Mouse (Mus musculus) embryonic facial prominence, embryonic 11.5 days (tissue): Measurements from ENCODE around the gene Mmp2. TPM values are rescaled to one million over a fixed set of nuclear protein-coding genes. Genes with fewer than 3 reads are reported as not detected.
"Not testable (repeated sequence)": the region's sequence is repeated elsewhere in the genome, so short reads cannot be mapped to it uniquely, and the experiment has no call there.

Experiments used
- ATAC-seq: fragments of 200-750 bp; cut with Nextera tagmentation; replicated peaks from 2 replicates; pipeline ENCODE4 v1.8.0; 2017; ENCODE audit warnings: low read depth; ENCODE audit not compliant: insufficient number of reproducible peaks, low FRiP score, low TSS enrichment
- DNase-seq: peaks from one replicate; pipeline ENCODE4 v3.0.0-alpha.2; 2015; ENCODE audit warnings: low spot score
- H3K27ac ChIP-seq: fragments of 300-500 bp; sonication (generic); replicated peaks from 2 replicates; pipeline ENCODE4 v1.5.1; 2014; ENCODE audit warnings: mild to moderate bottlenecking, low read depth, low read length, control low read depth
- H3K27me3 ChIP-seq: fragments of 300-500 bp; sonication (generic); 2 replicates; pipeline ENCODE4 v1.6.1; 2014; ENCODE audit warnings: mild to moderate bottlenecking, low read length, moderate library complexity, mixed read lengths; ENCODE audit not compliant: control insufficient read depth, insufficient read depth
- H3K36me3 ChIP-seq: fragments of 300-500 bp; sonication (generic); replicated peaks from 2 replicates; pipeline ENCODE4 v1.6.1; 2014; ENCODE audit warnings: low read depth, mild to moderate bottlenecking, low read length, moderate library complexity, mixed read lengths; ENCODE audit not compliant: control insufficient read depth, insufficient read depth
- H3K4me1 ChIP-seq: fragments of 300-500 bp; sonication (generic); 2 replicates; pipeline ENCODE4 v1.6.1; 2014; ENCODE audit warnings: low read length, mixed read lengths; ENCODE audit not compliant: control insufficient read depth, insufficient read depth
- H3K4me2 ChIP-seq: fragments of 300-500 bp; sonication (generic); 2 replicates; pipeline ENCODE4 v1.6.1; 2014; ENCODE audit warnings: low read depth, mild to moderate bottlenecking, control low read depth, low read length, moderate library complexity
- H3K4me3 ChIP-seq: fragments of 300-500 bp; sonication (generic); 2 replicates; pipeline ENCODE4 v1.5.1; 2014; ENCODE audit warnings: low read depth, low read length, control low read depth
- H3K9ac ChIP-seq: fragments of 300-500 bp; sonication (generic); replicated peaks from 2 replicates; pipeline ENCODE4 v1.6.1; 2014; ENCODE audit warnings: mild to moderate bottlenecking, control low read depth, low read length
- H3K9me3 ChIP-seq: fragments of 300-500 bp; sonication (generic); replicated peaks from 2 replicates; pipeline ENCODE4 v1.6.1; 2016; ENCODE audit warnings: mild to moderate bottlenecking, low read length, inconsistent platforms, mixed read lengths; ENCODE audit not compliant: control insufficient read depth
- WGBS: fragments of 180-500 bp; shearing (Covaris S2); extraction: QIAGEN DNeasy Blood & Tissue Kit; methylation state at CpG from one replicate; pipeline ENCODE4 v1.1.7; 2014; 5-methylcytosine and 5-hydroxymethylcytosine counted together
- polyA plus RNA-seq: library from polyadenylated mRNA; unstranded; fragments of >200 nt; fragmentation: Nextera tagmentation; extraction: Ambion mirVana; gene quantifications from 2 replicates; pipeline ENCODE4 v1.2.1, GENCODE M21; 2014

Gene Mmp2
- polyA plus RNA-seq, 1 experiment from 2014 or later: 177 TPM

GRCm38 (mm10) chr8:92892216-92892615 lies 65.1 kb downstream of the Mmp2 start:
- 73% methylated on average over 3 of the region's 3 CpGs for WGBS

GRCm38 (mm10) chr8:92893870-92894269 lies 66.8 kb downstream of the Mmp2 start:
- H3K36me3 ChIP-seq: no peaks in the 10 kb centered on the region
- 45% methylated on average over 2 of the region's 2 CpGs for WGBS
- no peak overlapping the region for H3K4me2 ChIP-seq
- H3K4me3 ChIP-seq: no peak overlapping the region
- DNase-seq (peak; percentile 11), ATAC-seq (no peak)
- no peaks in the 10 kb centered on the region for H3K4me1 ChIP-seq
- H3K27me3 ChIP-seq: no peaks in the 10 kb centered on the region
- H3K27ac ChIP-seq: no peak overlapping the region
- H3K9me3 ChIP-seq: no peaks in the 10 kb centered on the region
- no peak overlapping the region for H3K9ac ChIP-seq

More at GRCm38 (mm10) chr8:92892216-92892615, 65.1 kb downstream of the Mmp2 start:
- not testable (repeated sequence) for H3K4me2 ChIP-seq, H3K27ac ChIP-seq, H3K4me1 ChIP-seq, H3K36me3 ChIP-seq, H3K27me3 ChIP-seq, H3K9ac ChIP-seq, ATAC-seq, H3K4me3 ChIP-seq, H3K9me3 ChIP-seq, DNase-seq

GRCm38 (mm10) chr8:92895053-92895452 lies 68.0 kb downstream of the Mmp2 start:
- no peaks in the 10 kb centered on the region for H3K9me3 ChIP-seq
- no peak for DNase-seq
- no peaks in the 10 kb centered on the region for H3K36me3 ChIP-seq
- no peaks in the 10 kb centered on the region for H3K4me1 ChIP-seq
- H3K27ac ChIP-seq: no peak overlapping the region
- WGBS: 88% methylated on average over 7 of the region's 7 CpGs
- H3K4me2 ChIP-seq: no peak overlapping the region
- no peaks in the 10 kb centered on the region for H3K27me3 ChIP-seq
- no peak for ATAC-seq
- no peak overlapping the region for H3K4me3 ChIP-seq
- H3K9ac ChIP-seq: no peak overlapping the region

GRCm38 (mm10) chr8:92896056-92896455 lies 69.0 kb downstream of the Mmp2 start:
- Histone ChIP-seq H3K4me2 (no peak overlapping the region), H3K9me3 (no peaks in the 10 kb centered on the region), H3K27me3 (no peaks in the 10 kb centered on the region), H3K27ac (no peak overlapping the region), H3K4me1 (no peaks in the 10 kb centered on the region), H3K9ac (no peak overlapping the region), H3K36me3 (no peaks in the 10 kb centered on the region), H3K4me3 (no peak overlapping the region)
- no peak for ATAC-seq
- WGBS: 46% methylated on average over 1 of the region's 1 CpGs
- no peak for DNase-seq

- no peak for DNase-seq
- Histone ChIP-seq H3K4me1 (no peaks in the 10 kb centered on the region), H3K4me3 (no peak overlapping the region), H3K27me3 (no peaks in the 10 kb centered on the region), H3K4me2 (no peak overlapping the region), H3K27ac (no peak overlapping the region), H3K36me3 (no peaks in the 10 kb centered on the region), H3K9me3 (no peaks in the 10 kb centered on the region), H3K9ac (no peak overlapping the region)
- 77% methylated on average over 5 of the region's 5 CpGs for WGBS
- ATAC-seq: no peak
These were observed 69.5 kb downstream of the Mmp2 start for GRCm38 (mm10) chr8:92896611-92897010.

- H3K27ac ChIP-seq: no peak overlapping the region
- H3K9ac ChIP-seq: no peak overlapping the region
- ATAC-seq: no peak
- no peaks in the 10 kb centered on the region for H3K4me1 ChIP-seq
- no peaks in the 10 kb centered on the region for H3K27me3 ChIP-seq
- no peak overlapping the region for H3K4me3 ChIP-seq
- no peak overlapping the region for H3K4me2 ChIP-seq
- 86% methylated on average over 4 of the region's 4 CpGs for WGBS
- DNase-seq: no peak
- no peaks in the 10 kb centered on the region for H3K36me3 ChIP-seq
- no peaks in the 10 kb centered on the region for H3K9me3 ChIP-seq
These were observed 70.7 kb downstream of the Mmp2 start for GRCm38 (mm10) chr8:92897794-92898193.

- Histone ChIP-seq H3K27ac (no peak overlapping the region), H3K9me3 (no peaks in the 10 kb centered on the region), H3K36me3 (no peaks in the 10 kb centered on the region), H3K27me3 (no peaks in the 10 kb centered on the region), H3K9ac (no peak overlapping the region), H3K4me3 (no peak overlapping the region), H3K4me2 (no peak overlapping the region), H3K4me1 (no peaks in the 10 kb centered on the region)
- ATAC-seq: no peak
- DNase-seq: no peak
- 83% methylated on average over 9 of the region's 9 CpGs for WGBS
These were observed 72.5 kb downstream of the Mmp2 start for GRCm38 (mm10) chr8:92899590-92899989.

- Histone ChIP-seq H3K27me3 (no peaks in the 10 kb centered on the region), H3K4me3 (no peak within 1 kb of the TSS), H3K36me3 (no peaks in the 10 kb centered on the region), H3K4me2 (no peak within 1 kb of the TSS), H3K4me1 (no peaks in the 10 kb centered on the region), H3K9ac (no peak within 1 kb of the TSS), H3K9me3 (no peaks in the 10 kb centered on the region), H3K27ac (no peak within 1 kb of the TSS)
- ATAC-seq (no peak), DNase-seq (no peak)
- WGBS: 93% methylated on average over 5 of the region's 5 CpGs
These were observed 74.0 kb downstream of the Mmp2 start, which contains the start of gene Capns2 for GRCm38 (mm10) chr8:92901107-92901506. TSS of gene Capns2 (plus strand) at chr8:92901407.
